Mouse (Mus musculus) erythroblast, embryonic 14.5 days (primary cell): Measurements from ENCODE around the gene Dedd.

ENCODE experiments used
- GATA1 ChIP-seq: IDR thresholded peaks from 2 replicates; pipeline ENCODE4 v1.6.1; 2012; ENCODE audit warnings: low read length, inconsistent platforms, mixed read lengths
- TAL1 ChIP-seq: IDR thresholded peaks from 3 replicates; pipeline ENCODE4 v1.6.1; 2012; ENCODE audit warnings: low read length, inconsistent platforms, mixed read lengths

DNA sequence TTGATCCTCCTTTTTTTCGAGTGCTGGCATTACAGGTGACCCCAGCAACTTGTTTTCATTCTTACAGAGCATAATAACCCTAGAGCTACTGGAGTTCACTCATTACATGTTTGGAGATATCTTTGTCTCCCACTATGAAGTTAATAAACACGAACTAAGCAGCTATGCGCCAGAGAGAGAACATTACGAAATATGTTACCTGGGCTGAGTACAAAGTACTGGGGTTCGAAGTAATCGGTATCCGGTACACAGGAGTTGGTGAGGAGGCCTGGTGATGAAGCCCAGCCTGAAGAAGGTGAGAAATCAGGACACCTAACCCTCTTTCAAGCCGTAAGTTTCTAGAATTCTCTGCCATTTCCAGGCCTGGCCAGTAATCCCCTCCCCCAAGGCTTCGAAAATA, 15.8 kb downstream of the Dedd start:
- no peak for TF ChIP-seq GATA1
- no peak for TF ChIP-seq TAL1
